Mouse (Mus musculus) macrophage (primary cell): Measurements from ENCODE around the gene Ank. TPM values are rescaled to one million over a fixed set of nuclear protein-coding genes. Genes with fewer than 3 reads are reported as not detected.

Source experiments
- H3K27ac ChIP-seq: fragments of 350-480 bp; formaldehyde crosslinking; 2 replicates; pipeline ENCODE4 v1.9.0; 2021
- H3K36me3 ChIP-seq: fragments of 350-480 bp; formaldehyde crosslinking; 2 replicates; pipeline ENCODE4 v1.9.0; 2021; ENCODE audit errors: inconsistent target
- H3K4me3 ChIP-seq: fragments of 350-480 bp; formaldehyde crosslinking; 2 replicates; pipeline ENCODE4 v1.9.0; 2021; ENCODE audit errors: inconsistent target
- H3K79me2 ChIP-seq: fragments of 350-480 bp; formaldehyde crosslinking; 2 replicates; pipeline ENCODE4 v1.9.0; 2021; ENCODE audit errors: inconsistent target
- WGBS: methylation state at CpG from one replicate; pipeline ENCODE4 v1.1.7; 2026; ENCODE audit warnings: inconsistent platforms; ENCODE audit not compliant: missing documents; 5-methylcytosine and 5-hydroxymethylcytosine counted together
- polyA plus RNA-seq: library from polyadenylated mRNA; stranded (reverse); fragments of 250-400 nt; gene quantifications from 3 replicates; pipeline ENCODE4 v1.2.4, GENCODE M21; 2018; ENCODE audit warnings: inconsistent platforms

Gene Ank
- polyA plus RNA-seq, 1 experiment from 2014 or later = 22.5 TPM

GRCm38 (mm10) chr15:27575932-27576331 lies 109.5 kb downstream of the Ank start:
- no peaks in the 10 kb centered on the region; the same call in 1 of the 2 replicates for H3K36me3 ChIP-seq
- no peaks in the 10 kb centered on the region for H3K79me2 ChIP-seq
- H3K27ac ChIP-seq = no peak overlapping the region
- 96% methylated on average over 3 of the region's 3 CpGs for WGBS
- H3K4me3 ChIP-seq = no peak overlapping the region

GRCm38 (mm10) chr15:27576886-27577285 lies 110.4 kb downstream of the Ank start:
- 67% methylated on average over 1 of the region's 1 CpGs for WGBS
- Histone ChIP-seq H3K27ac (no peak overlapping the region), H3K36me3 (no peaks in the 10 kb centered on the region; the same call in 1 of the 2 replicates), H3K4me3 (no peak overlapping the region), H3K79me2 (no peaks in the 10 kb centered on the region)

DNA sequence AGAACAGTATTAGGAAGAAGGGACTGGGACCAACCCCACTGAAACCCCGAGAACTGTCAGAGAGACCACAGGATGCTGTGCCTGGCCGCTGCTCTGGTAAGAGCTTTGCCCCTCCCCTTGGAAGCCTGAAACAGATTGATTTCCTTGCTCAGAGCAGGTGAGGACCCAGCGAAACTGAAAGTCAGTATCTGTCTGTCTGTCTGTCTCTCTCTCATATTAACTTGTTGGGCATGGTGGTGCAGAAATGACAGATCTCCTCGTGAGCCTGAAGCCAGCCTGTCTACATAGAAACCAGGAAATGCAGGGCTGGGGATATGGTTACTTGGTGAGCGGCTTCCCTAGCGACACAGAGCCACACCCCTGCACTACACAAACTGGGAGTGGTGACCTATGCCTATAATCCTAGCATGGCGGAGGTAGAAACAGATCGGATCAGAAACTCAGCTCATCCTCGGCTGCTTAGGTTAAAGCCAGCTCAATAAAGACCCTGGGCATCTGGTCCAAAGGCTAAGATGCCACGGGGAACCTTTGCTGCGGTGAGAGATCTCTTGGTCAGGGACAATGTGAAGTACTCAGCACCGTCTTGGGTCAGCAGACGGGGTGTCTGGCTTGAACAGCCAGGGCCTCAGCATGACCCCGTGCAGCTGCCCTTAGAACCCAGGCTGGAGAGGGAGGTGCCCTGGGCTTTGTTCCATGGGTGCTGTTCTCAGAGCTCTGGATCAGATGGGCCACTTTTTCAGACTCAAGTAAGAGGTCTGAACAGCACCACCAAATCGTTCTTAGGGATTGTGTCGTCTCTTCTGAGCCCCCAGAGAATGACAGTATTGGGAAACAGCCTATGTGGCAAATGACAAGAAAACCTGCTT lies 111.7 kb downstream of the Ank start:
- Histone ChIP-seq H3K27ac (no peak overlapping the region), H3K79me2 (no peaks in the 10 kb centered on the region), H3K36me3 (peaks cover 6% of the 10 kb centered on the region; the same call in 1 of the 2 replicates), H3K4me3 (no peak overlapping the region)
- 82% methylated on average over 16 of the region's 16 CpGs for WGBS

DNA sequence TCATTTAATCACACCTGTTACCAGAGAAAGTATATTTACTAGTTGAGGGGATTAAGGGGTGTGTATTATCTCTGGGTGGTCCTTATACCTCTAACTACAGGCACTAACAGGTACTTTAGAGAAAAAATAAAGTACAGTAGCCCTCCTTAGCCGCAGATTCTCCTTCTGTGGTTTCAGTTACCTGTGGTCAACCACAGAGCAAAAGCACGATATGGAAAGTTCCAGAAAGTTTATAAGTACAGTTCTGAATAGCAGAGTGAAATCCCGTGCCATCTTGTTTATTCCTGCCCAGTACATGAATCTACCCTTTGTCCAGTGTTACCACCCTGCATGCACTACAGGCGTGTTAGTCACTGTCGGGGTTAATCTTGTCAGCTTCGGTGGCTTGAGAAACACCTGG lies 112.4 kb downstream of the Ank start:
- H3K79me2 ChIP-seq = no peaks in the 10 kb centered on the region
- WGBS = 63% methylated on average over 6 of the region's 6 CpGs
- peaks cover 13% of the 10 kb centered on the region; the same call in 1 of the 2 replicates for H3K36me3 ChIP-seq
- H3K4me3 ChIP-seq = no peak overlapping the region
- no peak overlapping the region for H3K27ac ChIP-seq

DNA sequence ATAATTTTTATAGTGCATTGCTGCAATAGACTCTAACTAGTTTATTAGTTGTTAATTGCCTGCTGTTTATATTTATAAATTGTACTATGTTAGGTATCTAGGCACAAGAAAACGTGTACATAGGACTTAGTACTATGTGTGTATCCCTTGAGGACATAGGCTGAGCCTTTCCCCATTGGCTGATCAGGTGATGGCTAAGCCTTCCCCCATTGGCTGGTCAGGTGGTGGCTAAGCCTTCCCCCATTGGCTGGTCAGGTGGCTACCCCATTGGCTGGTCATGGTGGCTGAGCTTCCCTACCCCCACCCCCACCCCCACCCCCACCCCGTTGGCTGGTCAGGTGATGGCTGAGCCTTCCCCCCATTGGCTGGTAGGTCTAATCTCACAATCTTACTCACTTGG lies 113.4 kb downstream of the Ank start:
- H3K4me3 ChIP-seq = no peak overlapping the region
- no peak overlapping the region for H3K27ac ChIP-seq
- H3K79me2 ChIP-seq = no peaks in the 10 kb centered on the region
- 83% methylated on average over 2 of the region's 2 CpGs for WGBS
- H3K36me3 ChIP-seq = peaks cover 18% of the 10 kb centered on the region; the same call in 1 of the 2 replicates

DNA sequence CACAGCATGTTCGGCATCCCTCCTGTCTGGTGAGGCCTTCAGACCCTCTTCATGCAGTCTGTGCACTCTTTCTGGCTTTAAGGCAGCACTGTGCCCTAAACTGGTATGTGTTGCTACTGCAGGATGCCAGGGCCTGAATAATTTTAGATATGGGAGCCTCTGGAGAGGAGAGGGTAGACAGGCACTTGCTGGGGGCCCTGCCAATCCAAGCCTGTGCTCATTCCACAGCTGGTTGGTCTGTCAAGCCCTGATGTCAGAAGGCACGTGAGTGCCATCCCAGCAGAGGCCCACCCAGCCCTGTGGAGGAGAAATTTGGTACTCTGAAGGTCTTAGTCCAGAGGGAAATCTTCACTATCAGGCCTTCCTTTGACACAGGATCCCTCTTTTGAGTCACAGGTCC lies 114.3 kb downstream of the Ank start:
- Histone ChIP-seq H3K4me3 (no peak overlapping the region), H3K27ac (no peak overlapping the region), H3K36me3 (peaks cover 18% of the 10 kb centered on the region; the same call in 1 of the 2 replicates), H3K79me2 (no peaks in the 10 kb centered on the region)
- WGBS = 97% methylated on average over 2 of the region's 2 CpGs

DNA sequence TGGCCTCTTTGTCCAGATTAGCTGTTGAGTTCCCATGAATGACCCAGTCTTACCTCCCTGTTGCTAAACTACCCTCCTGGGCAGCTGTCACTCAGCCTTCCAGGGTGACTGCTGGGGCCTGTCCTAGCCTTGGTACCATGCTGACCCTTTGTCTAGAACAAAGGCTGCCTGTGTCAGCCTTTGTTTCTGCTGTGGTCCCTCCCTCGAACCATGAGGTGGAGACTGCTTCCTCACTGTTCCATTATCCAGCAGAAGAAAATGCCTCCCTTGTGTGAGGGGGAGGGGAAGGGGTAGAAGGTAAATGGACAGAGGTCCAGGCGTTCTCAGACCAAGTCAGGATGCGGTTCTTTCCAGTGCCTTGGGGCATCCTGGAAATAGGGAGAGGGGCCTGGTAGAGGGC lies 115.2 kb downstream of the Ank start:
- H3K36me3 ChIP-seq = peaks cover 18% of the 10 kb centered on the region; the same call in 1 of the 2 replicates
- no peaks in the 10 kb centered on the region for H3K79me2 ChIP-seq
- 93% methylated on average over 3 of the region's 3 CpGs for WGBS
- no peak overlapping the region for H3K27ac ChIP-seq
- H3K4me3 ChIP-seq = no peak overlapping the region

DNA sequence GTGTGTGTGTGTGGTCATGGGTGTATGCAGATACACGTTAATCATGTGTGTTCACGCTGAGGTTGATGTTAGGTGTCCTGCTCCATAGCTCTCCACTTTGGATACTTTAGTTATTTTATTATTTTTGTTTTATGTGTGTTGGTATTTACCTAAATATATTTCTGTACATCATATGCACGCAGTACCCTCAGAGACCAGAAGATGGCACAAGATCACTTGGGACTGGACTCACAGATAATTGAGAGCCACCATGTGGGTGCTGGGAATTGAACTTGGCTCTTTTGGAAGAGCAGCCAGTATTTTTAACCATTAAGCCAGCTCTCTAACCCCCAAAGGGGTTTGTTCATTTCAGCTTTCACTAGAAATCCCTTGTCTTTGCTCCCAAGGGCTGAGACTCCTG lies 116.0 kb downstream of the Ank start:
- WGBS = 93% methylated on average over 3 of the region's 3 CpGs
- Histone ChIP-seq H3K36me3 (peaks cover 18% of the 10 kb centered on the region; the same call in 1 of the 2 replicates), H3K79me2 (no peaks in the 10 kb centered on the region), H3K4me3 (no peak overlapping the region), H3K27ac (no peak overlapping the region)

DNA sequence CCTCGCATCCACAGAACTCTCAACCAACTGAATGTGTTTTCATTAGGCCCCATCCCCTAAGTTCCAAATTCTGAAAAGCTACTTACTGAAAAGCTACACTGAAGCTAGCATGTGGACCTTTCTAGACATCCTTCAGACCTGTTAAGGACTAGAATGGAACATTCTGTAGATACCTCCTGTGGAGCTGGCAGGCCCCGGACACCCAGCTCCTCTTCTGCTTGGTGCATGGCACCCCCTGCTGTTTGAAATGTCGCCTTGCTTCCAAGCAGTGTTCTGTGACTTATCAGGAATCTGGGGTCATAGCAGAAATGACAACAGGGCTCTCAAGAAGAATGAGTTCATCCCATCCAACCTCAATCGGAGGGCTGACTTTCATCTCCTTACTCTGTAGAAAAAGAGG lies 116.6 kb downstream of the Ank start:
- peaks cover 18% of the 10 kb centered on the region; the same call in 1 of the 2 replicates for H3K36me3 ChIP-seq
- H3K27ac ChIP-seq = no peak overlapping the region
- no peaks in the 10 kb centered on the region for H3K79me2 ChIP-seq
- no peak overlapping the region for H3K4me3 ChIP-seq
- WGBS = 84% methylated on average over 4 of the region's 4 CpGs

DNA sequence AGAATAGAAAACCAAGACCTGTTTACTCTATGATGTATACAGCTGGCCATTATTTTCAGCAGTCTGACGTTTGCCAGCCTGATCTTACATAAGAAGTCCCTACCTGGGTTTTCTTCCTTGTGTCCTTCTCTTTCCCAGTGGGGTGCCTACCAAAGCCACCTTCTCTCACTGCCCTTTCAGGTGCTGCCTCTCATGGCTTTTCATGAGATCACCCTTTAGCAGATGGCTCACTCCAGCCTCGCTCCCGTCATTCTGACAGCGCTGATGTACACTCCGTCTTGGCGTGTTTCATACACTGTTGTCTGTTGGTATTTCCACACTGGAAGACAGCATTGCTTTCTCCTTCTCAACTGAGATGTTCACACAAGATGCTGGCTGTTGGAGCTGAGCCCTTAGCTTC lies 117.1 kb downstream of the Ank start:
- no peak overlapping the region for H3K27ac ChIP-seq
- H3K36me3 ChIP-seq = peaks cover 18% of the 10 kb centered on the region; the same call in 1 of the 2 replicates
- WGBS = 97% methylated on average over 6 of the region's 6 CpGs
- H3K4me3 ChIP-seq = no peak overlapping the region
- H3K79me2 ChIP-seq = no peaks in the 10 kb centered on the region

DNA sequence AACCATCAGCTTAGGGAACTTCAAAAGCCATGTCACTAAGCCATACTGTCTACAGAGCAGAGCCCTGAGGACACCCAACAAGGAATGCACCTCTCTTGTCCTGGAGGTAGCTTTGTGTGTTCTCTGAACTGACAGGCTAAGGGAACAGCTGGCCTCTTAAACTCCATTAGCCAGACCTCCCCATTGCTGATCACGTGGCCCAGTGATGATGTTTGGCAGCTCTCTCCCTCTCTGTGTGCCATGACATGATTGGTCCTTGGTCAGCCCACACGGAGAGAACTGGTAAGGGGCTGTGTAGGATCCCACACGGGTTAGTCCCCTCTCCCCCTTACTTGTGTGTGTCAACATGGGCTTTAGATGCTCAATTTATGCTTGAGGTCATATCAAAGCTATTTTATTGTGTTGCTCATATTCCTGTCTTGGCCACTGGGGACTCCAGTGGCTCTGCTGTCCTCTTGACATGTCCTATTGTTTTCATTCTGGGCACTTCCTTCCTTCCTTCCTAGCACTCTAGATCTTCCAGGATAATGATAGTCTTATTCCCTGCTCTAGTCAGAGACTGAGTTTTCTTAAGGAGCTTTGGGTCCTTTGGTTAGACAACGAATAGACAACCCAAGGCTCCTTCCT lies 119.1 kb downstream of the Ank start:
- Histone ChIP-seq H3K36me3 (peaks cover 23% of the 10 kb centered on the region), H3K27ac (no peak overlapping the region), H3K4me3 (no peak overlapping the region), H3K79me2 (peaks cover under 1% of the 10 kb centered on the region; the same call in 1 of the 2 replicates)
- WGBS = 85% methylated on average over 4 of the region's 4 CpGs

- Histone ChIP-seq H3K27ac (no peak overlapping the region), H3K4me3 (no peak overlapping the region), H3K79me2 (peaks cover 5% of the 10 kb centered on the region; the same call in 1 of the 2 replicates), H3K36me3 (peaks cover 28% of the 10 kb centered on the region)
- 95% methylated on average over 5 of the region's 5 CpGs for WGBS
Measured at GRCm38 (mm10) chr15:27586093-27586480, 119.6 kb downstream of the Ank start.

GRCm38 (mm10) chr15:27588087-27588826 lies 121.8 kb downstream of the Ank start:
- Histone ChIP-seq H3K27ac (no peak overlapping the region), H3K4me3 (no peak overlapping the region), H3K79me2 (peaks cover 27% of the 10 kb centered on the region; the same call in 1 of the 2 replicates), H3K36me3 (peaks cover 41% of the 10 kb centered on the region)
- WGBS = 87% methylated on average over 14 of the region's 14 CpGs

DNA sequence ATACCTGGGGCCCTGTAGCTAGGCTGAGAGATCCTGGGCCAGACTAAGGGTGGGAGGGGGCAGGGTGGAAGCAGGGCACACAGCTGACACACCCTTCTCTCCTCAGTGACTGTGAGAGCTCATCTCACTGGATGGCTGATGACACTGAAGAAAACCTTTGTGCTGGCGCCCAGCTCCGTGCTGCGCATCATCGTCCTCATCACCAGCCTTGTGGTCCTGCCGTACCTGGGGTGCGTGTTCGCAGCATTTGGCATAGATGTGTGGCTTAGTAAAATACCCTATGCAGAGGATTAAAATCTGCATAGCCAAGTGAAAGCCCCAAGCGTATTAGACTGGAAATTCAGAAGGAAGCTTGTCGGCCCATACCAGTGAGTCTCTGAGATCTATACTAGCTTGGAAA lies 124.3 kb downstream of the Ank start:
- no peak overlapping the region for H3K27ac ChIP-seq
- WGBS = 91% methylated on average over 6 of the region's 9 CpGs
- H3K4me3 ChIP-seq = no peak overlapping the region
- peaks cover 53% of the 10 kb centered on the region for H3K79me2 ChIP-seq
- peaks cover 45% of the 10 kb centered on the region for H3K36me3 ChIP-seq
